Mouse (Mus musculus) small intestine, adult 10 weeks (tissue): ENCODE measurements around the gene Gm5938. TPM values are rescaled to one million over a fixed set of nuclear protein-coding genes. Genes with fewer than 3 reads are reported as not detected.

Experiments used
- polyA plus RNA-seq: library from polyadenylated mRNA; stranded (reverse); fragments of 350-450 nt; fragmentation: Illumina TruSeq; extraction: RNeasy Lipid Tissue Mini Kit (QIAGEN cat#74804); gene quantifications from one replicate; pipeline ENCODE4 v1.2.3, GENCODE M21; 2014; ENCODE audit warnings: low replicate concordance

The Gm5938 gene
- polyA plus RNA-seq: not detected

DNA sequence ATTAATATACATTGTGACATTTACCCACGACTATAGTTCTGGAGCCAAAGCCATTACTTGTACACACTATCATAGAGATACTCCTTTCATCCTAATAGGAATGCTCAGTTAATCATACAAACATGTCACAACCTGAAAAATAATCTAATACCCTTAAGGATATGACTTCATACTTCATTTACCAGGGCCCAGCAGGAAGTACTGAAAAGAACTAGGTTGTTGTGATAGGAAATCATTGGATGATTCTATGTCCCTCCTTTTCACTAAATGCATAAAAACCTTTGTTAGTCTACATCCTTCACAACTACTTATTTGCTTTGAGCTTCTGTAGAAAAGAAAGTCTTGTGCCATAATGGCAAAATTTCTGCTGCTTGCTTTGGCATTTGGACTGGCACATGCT is at the start of gene Gm5938:
TSS of gene Gm5938 (plus strand) at position 301 of the 400 bp plus-strand sequence.

DNA sequence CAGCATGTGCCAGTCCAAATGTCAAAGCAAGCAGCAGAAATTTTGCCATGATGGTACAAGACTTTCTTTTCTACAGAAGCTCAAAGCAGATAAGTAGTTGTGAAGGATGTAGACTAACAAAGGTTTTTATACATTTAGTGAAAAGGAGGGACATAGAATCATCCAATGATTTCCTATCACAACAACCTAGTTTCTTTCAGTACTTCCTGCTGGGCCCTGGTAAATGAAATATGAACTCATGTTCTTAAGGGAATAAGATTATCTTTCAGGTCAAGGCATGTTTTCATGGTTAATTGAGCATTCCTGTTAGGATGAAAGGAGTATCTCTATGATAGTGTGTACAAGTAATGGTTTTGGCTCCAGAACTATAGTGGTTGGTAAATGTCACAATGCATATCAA is 34.0 kb upstream of the Gm5938 start, which contains the start of gene Obp1a:
TSS of gene Obp1a (minus strand) at position 101 of the 400 bp plus-strand sequence.

Other genes with a start within 250 kb of the Gm5938 start
- gene 5430402E10Rik, start 200.4 kb upstream of the Gm5938 start, polyA plus RNA-seq: not detected
- gene Obp1a, start 34.1 kb upstream of the Gm5938 start, polyA plus RNA-seq: not detected
- gene Obp1b, start 61.3 kb downstream of the Gm5938 start, polyA plus RNA-seq: not detected
- not detected for gene Gm14743, start 120.5 kb downstream of the Gm5938 start, polyA plus RNA-seq
- gene 4930480E11Rik, start 244.2 kb downstream of the Gm5938 start, polyA plus RNA-seq: not detected